Mouse (Mus musculus) limb, embryonic 10.5 days (tissue): Measurements from ENCODE around the gene Ankrd24. TPM values are rescaled to one million over a fixed set of nuclear protein-coding genes. Genes with fewer than 3 reads are reported as not detected.
"Not testable (repeated sequence)": the region's sequence is repeated elsewhere in the genome, so short reads cannot be mapped to it uniquely, and the experiment has no call there.

Source experiments
- DNase-seq: peaks from one replicate; pipeline ENCODE4 v3.0.0-alpha.2; 2017; ENCODE audit warnings: low spot score
- H3K27ac ChIP-seq: fragments of 300-500 bp; sonication (generic); 2 replicates; pipeline ENCODE4 v1.5.1; 2016; ENCODE audit warnings: mild to moderate bottlenecking
- H3K27me3 ChIP-seq: fragments of 300-500 bp; sonication (generic); 2 replicates; pipeline ENCODE4 v1.6.1; 2016; ENCODE audit warnings: low read depth, mild to moderate bottlenecking; ENCODE audit not compliant: poor library complexity, severe bottlenecking
- H3K36me3 ChIP-seq: fragments of 300-500 bp; sonication (generic); 2 replicates; pipeline ENCODE4 v1.6.1; 2016; ENCODE audit warnings: mild to moderate bottlenecking, moderate library complexity
- H3K4me1 ChIP-seq: fragments of 300-500 bp; sonication (generic); 2 replicates; pipeline ENCODE4 v1.6.1; 2016
- H3K4me3 ChIP-seq: fragments of 300-500 bp; sonication (generic); 2 replicates; pipeline ENCODE4 v1.5.1; 2016; ENCODE audit warnings: mild to moderate bottlenecking, moderate library complexity
- H3K9me3 ChIP-seq: fragments of 300-500 bp; sonication (generic); replicated peaks from 2 replicates; pipeline ENCODE4 v1.6.1; 2016; ENCODE audit warnings: mild to moderate bottlenecking
- WGBS: fragments of 180-500 bp; shearing (Covaris S2); methylation state at CpG from one replicate; pipeline ENCODE4 v1.1.7; 2016; 5-methylcytosine and 5-hydroxymethylcytosine counted together
- polyA plus RNA-seq: library from polyadenylated mRNA; unstranded; fragments of >200 nt; fragmentation: Nextera tagmentation; extraction: Ambion mirVana; gene quantifications from 2 replicates; pipeline ENCODE4 v1.2.1, GENCODE M21; 2016

Ankrd24 gene
- polyA plus RNA-seq, 1 experiment from 2014 or later, result 8.6 TPM

DNA sequence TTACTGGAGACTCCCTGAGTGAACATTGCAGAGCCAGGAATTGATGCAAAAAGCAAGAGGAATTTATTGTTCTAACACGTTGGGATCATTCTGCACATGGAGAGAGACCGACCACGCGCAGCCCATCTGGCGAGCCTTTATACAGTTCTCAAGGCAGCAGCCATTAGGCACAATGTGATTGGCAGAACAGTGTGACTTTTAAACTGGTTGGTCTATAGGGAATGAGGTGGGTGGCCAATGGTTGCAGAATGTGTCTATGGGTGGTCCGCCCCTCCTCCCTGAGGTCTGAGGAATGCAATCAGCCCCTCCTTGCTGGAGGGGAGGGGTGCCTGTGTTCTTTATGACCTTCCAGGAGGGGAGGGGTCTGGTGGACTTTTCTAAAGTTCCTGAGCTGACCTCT lies 12.9 kb upstream of the Ankrd24 start:
- WGBS, result 57% methylated on average over 6 of the region's 6 CpGs
- H3K9me3 ChIP-seq, result no peaks in the 10 kb centered on the region
- DNase-seq, result peak; percentile 59

DNA sequence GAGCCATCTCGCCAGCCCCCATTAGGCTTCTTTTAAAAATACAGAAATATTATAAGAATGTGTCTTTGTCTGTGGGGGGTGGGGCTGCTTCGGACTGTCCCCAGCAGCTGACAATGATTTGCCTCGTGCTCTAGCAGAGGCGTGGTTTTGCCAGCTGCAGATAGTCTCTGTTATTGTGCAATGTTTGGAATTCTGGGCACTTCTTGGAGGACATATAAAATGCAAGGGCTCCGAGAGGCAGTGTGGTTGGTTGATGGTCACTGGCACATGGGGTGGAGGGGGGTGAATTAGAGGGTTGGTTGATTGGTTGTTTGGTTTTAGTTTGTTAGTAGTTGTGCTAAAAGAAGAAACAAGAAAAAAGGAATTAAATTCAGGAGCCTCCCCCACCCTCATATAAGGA lies 8.4 kb upstream of the Ankrd24 start:
- H3K4me1 ChIP-seq, result peaks cover 20% of the 10 kb centered on the region
- H3K36me3 ChIP-seq, result peaks cover 51% of the 10 kb centered on the region
- H3K27ac ChIP-seq, result no peak overlapping the region
- H3K27me3 ChIP-seq, result no peaks in the 10 kb centered on the region
- no peak overlapping the region for H3K4me3 ChIP-seq
- no peaks in the 10 kb centered on the region for H3K9me3 ChIP-seq
- WGBS, result 91% methylated on average over 5 of the region's 5 CpGs
- DNase-seq, result no peak

More for the DNA sequence above, 12.9 kb upstream of the Ankrd24 start:
- Histone ChIP-seq H3K27me3 (no peaks in the 10 kb centered on the region), H3K4me1 (peaks cover 27% of the 10 kb centered on the region), H3K27ac (peak overlapping the region; percentile 80), H3K4me3 (no peak overlapping the region), H3K36me3 (peaks cover 6% of the 10 kb centered on the region)

DNA sequence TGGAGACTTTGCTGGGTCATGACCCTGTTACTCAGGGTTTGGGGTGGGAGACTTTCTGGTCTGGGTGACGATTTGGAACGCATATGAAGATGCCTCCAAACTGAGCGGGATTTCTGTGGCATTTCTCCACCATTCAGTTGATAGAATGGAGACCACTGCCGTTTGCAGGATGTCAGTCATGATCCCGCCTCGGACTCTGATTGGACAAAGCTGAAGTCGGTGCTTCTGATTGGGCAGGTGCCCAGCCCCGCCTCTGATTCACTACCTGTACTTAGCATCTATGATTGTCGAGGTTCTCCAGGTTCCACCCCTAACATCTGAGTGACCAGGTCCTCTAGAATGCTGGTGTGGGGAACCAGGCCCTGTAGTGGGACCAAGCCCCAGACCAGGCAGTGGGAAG lies 7.6 kb upstream of the Ankrd24 start:
- DNase-seq, result no peak
- H3K36me3 ChIP-seq, result peaks cover 59% of the 10 kb centered on the region
- WGBS, result 58% methylated on average over 9 of the region's 9 CpGs
- no peak overlapping the region for H3K4me3 ChIP-seq
- no peaks in the 10 kb centered on the region for H3K27me3 ChIP-seq
- peaks cover 11% of the 10 kb centered on the region for H3K4me1 ChIP-seq
- no peaks in the 10 kb centered on the region for H3K9me3 ChIP-seq
- no peak overlapping the region for H3K27ac ChIP-seq

DNA sequence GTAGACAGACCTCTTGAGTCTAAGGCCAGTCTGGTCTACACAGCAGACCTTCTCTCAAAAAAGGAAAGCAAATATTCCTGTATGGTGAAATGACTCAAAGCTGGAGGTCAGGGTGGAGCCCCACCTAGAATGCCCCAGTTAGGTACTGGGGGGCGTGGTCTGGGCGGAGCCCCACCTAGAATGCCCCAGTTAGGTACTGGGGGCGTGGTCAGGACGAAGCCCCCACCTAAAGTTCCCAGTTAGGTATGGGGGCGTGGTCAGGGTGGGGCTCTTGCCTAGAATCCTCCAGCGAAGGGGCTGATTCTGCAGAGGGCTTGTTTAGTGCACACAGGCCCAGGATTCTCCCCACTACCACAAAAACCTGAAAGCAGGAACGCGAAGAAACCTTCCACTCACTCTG lies 4.9 kb upstream of the Ankrd24 start:
- H3K36me3 ChIP-seq, result peaks cover 65% of the 10 kb centered on the region
- no peaks in the 10 kb centered on the region for H3K27me3 ChIP-seq

DNA sequence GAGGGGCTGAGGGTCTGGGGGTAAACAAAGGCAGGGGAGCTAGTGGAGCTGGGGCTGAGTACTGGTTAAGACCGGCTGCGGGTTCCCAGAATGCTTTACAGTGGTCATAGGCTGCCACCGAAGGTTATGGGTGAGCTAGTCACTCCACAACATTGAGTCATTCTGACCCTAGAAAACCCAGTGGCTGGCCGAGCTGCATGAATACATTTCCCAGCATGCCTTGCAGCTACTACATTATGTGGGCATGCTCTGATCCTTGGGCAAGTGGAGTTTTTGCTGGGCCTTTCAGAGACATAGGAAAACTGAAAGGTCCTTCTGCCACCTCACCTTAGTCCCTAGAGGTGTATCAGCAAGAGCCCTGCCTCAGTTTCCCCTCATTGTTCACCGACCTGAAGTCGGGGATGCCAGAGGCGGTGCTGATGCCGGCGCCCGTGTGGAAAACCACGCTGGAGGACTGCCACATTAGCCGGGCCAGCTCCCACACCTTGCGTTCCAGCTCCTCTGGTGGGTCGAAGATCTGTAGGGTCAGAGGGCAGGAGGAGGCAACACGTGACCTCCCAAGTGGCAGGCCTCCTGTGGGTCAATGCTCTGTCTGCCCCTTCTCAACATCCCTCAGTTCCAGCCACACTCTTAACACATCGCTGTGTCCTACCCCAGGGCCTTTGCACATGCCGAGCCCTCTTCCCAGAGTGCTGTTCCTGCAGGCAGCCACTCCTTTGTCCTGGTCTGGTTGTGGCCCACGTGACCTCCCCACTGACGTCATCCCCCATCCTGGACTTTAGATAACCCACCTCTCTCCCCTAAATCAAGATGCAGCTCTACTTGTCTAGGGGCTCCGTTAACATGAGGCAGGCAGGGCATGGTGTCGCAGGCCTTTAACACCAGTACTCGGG lies 2.0 kb upstream of the Ankrd24 start:
- DNase-seq, result no peak
- H3K36me3 ChIP-seq, result peaks cover 50% of the 10 kb centered on the region
- WGBS, result 91% methylated on average over 22 of the region's 22 CpGs
- peak overlapping the region; percentile 80 for H3K4me3 ChIP-seq
- peaks cover 26% of the 10 kb centered on the region for H3K4me1 ChIP-seq
- H3K27me3 ChIP-seq, result no peaks in the 10 kb centered on the region
- H3K9me3 ChIP-seq, result no peaks in the 10 kb centered on the region
- H3K27ac ChIP-seq, result peak overlapping the region; percentile 94

More for the DNA sequence above, 4.9 kb upstream of the Ankrd24 start:
- no peak for DNase-seq
- H3K4me3 ChIP-seq, result no peak overlapping the region
- WGBS, result 46% methylated on average over 8 of the region's 8 CpGs
- H3K4me1 ChIP-seq, result peaks cover 22% of the 10 kb centered on the region
- H3K27ac ChIP-seq, result no peak overlapping the region
- no peaks in the 10 kb centered on the region for H3K9me3 ChIP-seq

DNA sequence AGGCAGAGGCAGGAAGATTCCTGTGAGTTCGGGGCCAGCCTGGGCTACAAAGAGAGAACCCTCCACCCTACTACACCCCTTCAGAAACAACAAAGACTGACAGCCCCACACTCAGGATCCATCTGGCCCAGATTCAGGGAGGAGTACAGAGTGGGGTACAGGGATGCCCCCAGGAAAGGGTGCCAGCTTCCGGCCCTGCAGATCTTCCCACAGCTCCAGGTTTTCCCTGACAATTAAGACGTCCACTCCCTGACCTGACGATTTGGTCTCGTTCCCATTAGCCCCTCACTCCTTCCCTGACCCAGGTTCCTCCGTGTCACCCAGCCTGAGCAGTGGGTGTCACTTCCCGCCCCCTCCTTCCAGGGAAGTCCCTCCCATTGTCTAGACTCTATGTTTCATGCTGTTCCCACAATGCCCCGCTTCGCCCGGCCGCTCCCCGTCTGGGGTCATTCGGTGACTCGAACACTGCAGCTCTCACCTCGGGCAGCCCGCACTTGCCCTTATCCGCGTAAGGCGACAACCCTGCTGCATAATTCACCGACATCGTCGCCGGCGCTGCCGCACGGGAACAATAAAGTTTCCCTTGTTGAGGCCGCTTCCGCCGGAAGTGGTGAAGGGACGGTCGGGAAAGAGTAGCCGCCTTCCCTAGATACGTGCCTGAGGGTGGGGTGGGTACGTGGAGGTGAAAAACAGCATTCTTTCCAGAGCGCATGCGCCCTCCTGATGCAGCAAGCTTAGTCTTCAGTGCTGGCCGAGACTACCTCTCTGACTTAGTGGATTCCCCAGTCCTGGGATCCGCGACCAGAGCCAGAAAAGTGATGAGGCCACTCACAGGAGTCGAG lies 1.1 kb upstream of the Ankrd24 start, which contains the start of gene Sirt6:
Sirt6 (minus strand) TSS at position 804 of the 842 bp plus-strand sequence.
- peaks cover 28% of the 10 kb centered on the region for H3K4me1 ChIP-seq
- WGBS, result 5% methylated on average over 40 of the region's 40 CpGs
- peaks cover 42% of the 10 kb centered on the region for H3K36me3 ChIP-seq
- H3K9me3 ChIP-seq, result no peaks in the 10 kb centered on the region
- H3K4me3 ChIP-seq, result peak within 1 kb of the TSS; percentile 80
- peak; percentile 97 for DNase-seq
- H3K27ac ChIP-seq, result peak within 1 kb of the TSS; percentile 94
- H3K27me3 ChIP-seq, result no peaks in the 10 kb centered on the region

DNA sequence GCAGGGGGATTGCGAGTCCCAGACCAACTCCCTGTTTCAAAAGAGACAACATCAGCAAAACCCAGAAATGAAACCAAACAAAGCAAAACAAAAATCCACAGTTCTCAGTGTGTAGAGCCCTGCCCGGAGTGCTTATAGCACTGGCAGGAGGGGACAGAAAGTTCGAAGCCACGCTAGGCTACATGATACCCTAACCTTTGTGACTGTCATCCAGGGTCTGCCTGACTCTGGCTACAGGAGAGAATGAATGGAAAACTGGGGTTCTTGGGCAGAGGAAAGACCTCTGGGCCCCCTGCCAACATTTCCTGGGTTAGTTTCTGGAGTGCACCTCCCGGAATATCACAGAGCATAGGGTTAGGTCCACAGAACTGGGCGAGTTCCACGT lies 512 bp upstream of the Ankrd24 start:
- Histone ChIP-seq H3K36me3 (peaks cover 35% of the 10 kb centered on the region), H3K4me3 (peak overlapping the region; percentile 80), H3K4me1 (peaks cover 32% of the 10 kb centered on the region), H3K27me3 (no peaks in the 10 kb centered on the region), H3K27ac (peak overlapping the region; percentile 94), H3K9me3 (no peaks in the 10 kb centered on the region)
- DNase-seq, result no peak
- 68% methylated on average over 7 of the region's 7 CpGs for WGBS

DNA sequence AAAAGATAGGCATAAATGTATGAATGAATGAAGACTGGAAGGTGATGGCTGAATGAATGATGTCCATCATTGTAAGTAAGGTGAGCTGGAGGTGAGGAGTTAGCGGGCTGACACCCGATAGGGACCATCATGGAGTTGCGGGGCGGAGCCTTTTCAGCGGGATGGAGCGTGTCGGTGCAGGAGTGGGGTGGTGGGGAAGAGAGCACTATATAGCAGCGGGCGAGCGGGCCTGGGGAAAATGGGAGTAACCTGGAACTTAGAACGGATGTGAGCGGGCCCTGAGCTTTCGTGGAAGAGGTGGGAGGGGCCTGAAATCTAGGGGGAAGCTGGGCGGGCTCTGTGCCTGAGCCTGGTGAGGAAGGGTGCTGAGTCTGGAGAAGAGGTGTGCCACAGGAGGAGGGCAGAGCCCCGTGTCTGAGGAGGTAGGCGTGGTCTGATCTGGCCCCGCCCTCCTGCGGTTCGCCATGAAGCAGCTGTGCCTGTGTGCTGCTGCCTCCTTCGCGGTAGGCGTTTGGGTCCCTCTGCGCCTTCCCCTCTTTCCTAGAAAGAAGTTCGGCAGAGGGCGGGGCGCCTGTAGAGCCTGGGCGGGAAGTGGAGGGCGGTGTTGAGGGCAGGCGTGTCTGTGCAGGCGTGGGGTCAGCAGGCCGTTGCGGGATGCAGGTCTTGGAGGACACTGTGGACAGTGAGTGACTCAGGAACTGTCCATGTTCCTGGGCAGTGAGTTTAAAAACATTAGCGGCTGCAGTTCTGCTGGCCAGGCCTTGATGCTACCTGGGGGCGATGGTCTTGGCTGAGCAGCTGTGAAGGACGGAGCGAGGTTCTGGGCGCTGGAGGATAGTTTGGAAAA lies 5.1 kb downstream of the Ankrd24 start:
- peak overlapping the region; percentile 79 for H3K27ac ChIP-seq
- H3K9me3 ChIP-seq, result no peaks in the 10 kb centered on the region
- WGBS, result 4% methylated on average over 37 of the region's 37 CpGs
- peaks cover 7% of the 10 kb centered on the region; the same call in 1 of the 2 replicates for H3K27me3 ChIP-seq
- peaks cover 28% of the 10 kb centered on the region for H3K4me1 ChIP-seq
- DNase-seq, result peak; percentile 89
- peak overlapping the region; percentile 53 for H3K4me3 ChIP-seq
- H3K36me3 ChIP-seq, result no peaks in the 10 kb centered on the region

DNA sequence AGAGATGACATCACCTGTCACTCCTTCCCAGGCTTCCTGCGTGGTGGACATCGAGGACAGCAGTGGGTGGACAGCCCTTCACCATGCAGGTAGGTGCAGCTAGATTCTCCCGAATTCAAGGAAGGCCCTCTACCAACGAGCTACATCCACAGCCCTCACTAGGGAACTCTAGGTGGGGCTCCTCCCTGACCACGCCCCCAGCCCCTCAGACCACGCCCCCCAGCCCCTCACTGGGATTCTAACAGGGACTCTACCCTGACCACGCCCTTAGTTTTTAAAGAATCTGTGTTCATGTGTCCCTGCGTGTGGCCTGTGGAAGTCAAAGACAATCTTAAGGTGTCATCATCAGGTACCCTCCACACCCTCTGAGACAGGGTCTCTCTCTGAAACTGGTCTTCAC lies 8.0 kb downstream of the Ankrd24 start:
- Histone ChIP-seq H3K9me3 (no peaks in the 10 kb centered on the region), H3K4me3 (no peak overlapping the region)
- WGBS, result 19% methylated on average over 8 of the region's 8 CpGs

DNA sequence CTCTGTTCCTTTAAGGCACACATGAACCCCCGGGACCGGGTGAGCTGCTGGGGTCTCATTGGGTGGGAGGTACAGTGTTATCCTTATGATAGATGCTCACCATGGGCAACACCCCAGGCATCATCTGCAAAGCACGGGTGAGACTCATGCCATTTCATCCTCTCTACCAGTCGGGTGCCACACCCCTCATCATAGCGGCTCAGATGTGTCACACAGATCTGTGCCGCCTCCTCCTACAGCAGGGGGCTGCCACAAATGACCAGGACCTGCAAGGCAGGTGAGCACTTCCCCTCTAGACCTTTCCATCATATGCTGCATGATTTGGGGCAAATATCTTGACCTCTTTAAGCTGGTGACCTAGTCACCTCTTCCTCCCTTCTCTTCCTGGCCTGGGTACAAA lies 9.8 kb downstream of the Ankrd24 start:
- H3K4me3 ChIP-seq, result no peak overlapping the region
- no peaks in the 10 kb centered on the region for H3K36me3 ChIP-seq
- H3K4me1 ChIP-seq, result peaks cover 35% of the 10 kb centered on the region
- peaks cover 7% of the 10 kb centered on the region; the same call in 1 of the 2 replicates for H3K27me3 ChIP-seq
- 74% methylated on average over 6 of the region's 6 CpGs for WGBS
- H3K9me3 ChIP-seq, result no peaks in the 10 kb centered on the region
- DNase-seq, result no peak
- no peak overlapping the region for H3K27ac ChIP-seq

More for the DNA sequence above, 8.0 kb downstream of the Ankrd24 start:
- Histone ChIP-seq H3K36me3 (no peaks in the 10 kb centered on the region), H3K27ac (no peak overlapping the region), H3K4me1 (peaks cover 27% of the 10 kb centered on the region), H3K27me3 (peaks cover 7% of the 10 kb centered on the region; the same call in 1 of the 2 replicates)
- DNase-seq, result no peak

DNA sequence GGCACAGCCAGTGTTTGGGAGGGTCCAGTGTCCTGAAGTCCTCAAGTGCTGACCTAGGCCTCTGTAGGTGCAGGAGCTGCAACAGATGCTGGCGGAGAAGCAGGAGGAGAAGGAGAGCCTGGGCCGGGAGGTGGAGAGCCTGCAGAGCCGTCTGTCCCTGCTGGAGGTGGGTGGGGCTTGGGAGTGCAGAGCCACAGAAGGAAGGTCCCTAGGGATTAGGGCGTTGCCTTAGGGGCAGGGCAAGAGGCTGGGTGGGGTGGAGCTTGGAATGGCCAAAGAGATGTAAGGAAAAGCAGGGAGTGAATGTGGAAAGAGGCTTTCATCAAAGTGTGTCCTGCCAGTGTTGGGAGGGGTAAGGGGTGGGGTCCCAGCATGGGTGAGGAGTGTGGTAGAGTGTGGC lies 12.5 kb downstream of the Ankrd24 start:
- H3K4me1 ChIP-seq, result peaks cover 33% of the 10 kb centered on the region
- not testable (repeated sequence) for H3K27me3 ChIP-seq, H3K36me3 ChIP-seq, H3K4me3 ChIP-seq, H3K27ac ChIP-seq, DNase-seq, H3K9me3 ChIP-seq
- 53% methylated on average over 4 of the region's 4 CpGs for WGBS

DNA sequence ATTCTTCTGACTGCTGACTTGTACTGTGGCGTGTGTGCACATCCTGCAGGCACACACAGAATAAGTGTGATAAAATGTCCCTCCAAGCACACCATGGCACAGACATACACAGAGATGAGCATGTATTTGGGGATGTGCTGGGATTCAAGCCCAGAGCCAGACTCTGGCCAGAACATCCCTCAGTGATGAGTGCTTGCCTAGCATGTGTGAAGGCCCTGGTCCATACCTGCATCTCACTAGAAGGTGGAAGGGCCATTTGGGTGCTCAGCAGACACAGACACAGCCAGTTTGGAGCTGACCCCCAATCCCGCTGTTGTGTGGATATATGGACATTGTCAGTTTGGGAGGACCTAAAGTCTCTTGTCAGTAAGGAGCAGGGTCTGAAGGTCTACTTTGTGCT lies 13.2 kb downstream of the Ankrd24 start:
- no peak for DNase-seq
- 100% methylated on average over 2 of the region's 2 CpGs for WGBS
- Histone ChIP-seq H3K27me3 (no peaks in the 10 kb centered on the region), H3K4me1 (peaks cover 33% of the 10 kb centered on the region), H3K9me3 (no peaks in the 10 kb centered on the region), H3K36me3 (no peaks in the 10 kb centered on the region), H3K4me3 (no peak overlapping the region), H3K27ac (no peak overlapping the region)
